Mouse (Mus musculus): ENCODE measurements around the gene Vps52. TPM values are rescaled to one million over a fixed set of nuclear protein-coding genes. Genes with fewer than 3 reads are reported as not detected.

Gene Vps52
- polyA plus RNA-seq, 1 experiment from 2014 or later, result 51.3 TPM

- peaks cover 59% of the 10 kb centered on the region for H3K36me3 ChIP-seq (replicated peaks)
- H3K27ac ChIP-seq, result peak overlapping the region; percentile 95
- H3K27me3 ChIP-seq (ENCODE audit: poor library complexity, severe bottlenecking), result peaks cover 15% of the 10 kb centered on the region
- under 1% methylated on average over 19 of the region's 20 CpGs for WGBS
- no peak for DNase-seq (ENCODE audit: extremely low spot score, low spot score)
- H3K4me3 ChIP-seq, result peak overlapping the region; percentile 76
- H3K4me1 ChIP-seq, result peaks cover 83% of the 10 kb centered on the region
- no peaks in the 10 kb centered on the region; the same call in 1 of the 2 replicates for H3K9me3 ChIP-seq
These were observed 39.3 kb upstream of the Vps52 start for GRCm38 (mm10) chr17:33916294-33916693.

DNA sequence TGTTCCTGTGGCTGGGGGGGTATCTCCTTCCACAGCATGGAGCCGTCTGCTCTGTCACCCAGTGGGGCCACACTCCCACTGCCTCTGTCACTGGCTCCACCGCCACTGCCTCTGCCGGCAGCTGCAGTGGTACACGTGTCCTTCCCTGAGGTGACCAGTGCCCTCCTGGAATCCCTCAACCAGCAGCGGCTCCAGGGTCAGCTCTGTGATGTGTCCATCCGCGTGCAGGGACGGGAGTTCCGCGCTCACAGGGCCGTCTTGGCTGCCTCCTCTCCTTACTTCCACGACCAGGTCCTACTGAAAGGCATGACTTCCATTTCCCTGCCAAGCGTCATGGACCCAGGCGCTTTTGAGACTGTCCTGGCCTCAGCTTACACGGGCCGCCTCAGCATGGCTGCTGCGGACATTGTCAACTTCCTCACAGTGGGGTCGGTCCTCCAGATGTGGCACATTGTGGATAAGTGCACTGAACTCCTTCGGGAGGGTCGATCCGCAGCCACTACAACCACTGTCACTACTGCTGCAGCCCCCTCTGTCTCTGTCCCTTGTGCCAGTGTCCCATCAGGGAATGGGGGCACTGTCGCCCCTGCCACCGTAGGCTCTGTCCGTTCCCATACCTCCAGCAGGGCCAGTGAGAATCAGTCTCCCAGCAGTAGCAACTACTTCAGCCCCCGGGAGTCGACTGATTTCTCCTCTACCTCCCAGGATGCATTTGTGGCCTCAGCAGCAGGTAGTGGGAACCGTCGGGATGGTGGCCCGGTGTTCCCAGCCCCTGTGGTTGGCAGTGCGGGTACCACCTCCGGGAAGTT lies 38.6 kb upstream of the Vps52 start:
- peak overlapping the region; percentile 26; the same call in 1 of the 2 replicates for H3K27ac ChIP-seq
- H3K4me3 ChIP-seq, result peak overlapping the region; percentile 76
- H3K9me3 ChIP-seq, result no peaks in the 10 kb centered on the region; the same call in 1 of the 2 replicates
- peaks cover 76% of the 10 kb centered on the region for H3K4me1 ChIP-seq
- WGBS, result 78% methylated on average over 31 of the region's 31 CpGs
- H3K36me3 ChIP-seq (replicated peaks), result peaks cover 51% of the 10 kb centered on the region
- H3K27me3 ChIP-seq (ENCODE audit: poor library complexity, severe bottlenecking), result peaks cover 15% of the 10 kb centered on the region
- no peak for DNase-seq (ENCODE audit: extremely low spot score, low spot score)

GRCm38 (mm10) chr17:33917656-33918292 lies 37.8 kb upstream of the Vps52 start:
- H3K9me3 ChIP-seq, result no peaks in the 10 kb centered on the region; the same call in 1 of the 2 replicates
- peaks cover 72% of the 10 kb centered on the region for H3K4me1 ChIP-seq
- peaks cover 44% of the 10 kb centered on the region for H3K36me3 ChIP-seq (replicated peaks)
- peak overlapping the region; percentile 76 for H3K4me3 ChIP-seq
- H3K27ac ChIP-seq, result no peak overlapping the region
- 84% methylated on average over 18 of the region's 18 CpGs for WGBS
- H3K27me3 ChIP-seq (ENCODE audit: poor library complexity, severe bottlenecking), result peaks cover 15% of the 10 kb centered on the region
- DNase-seq (ENCODE audit: extremely low spot score, low spot score), result no peak

- peak overlapping the region; percentile 76 for H3K4me3 ChIP-seq
- 59% methylated on average over 37 of the region's 37 CpGs for WGBS
- no peaks in the 10 kb centered on the region; the same call in 1 of the 2 replicates for H3K9me3 ChIP-seq
- no peak overlapping the region for H3K27ac ChIP-seq
- H3K36me3 ChIP-seq (replicated peaks), result peaks cover 36% of the 10 kb centered on the region
- H3K4me1 ChIP-seq, result peaks cover 71% of the 10 kb centered on the region
- DNase-seq (ENCODE audit: extremely low spot score, low spot score), result no peak
- peaks cover 15% of the 10 kb centered on the region for H3K27me3 ChIP-seq (ENCODE audit: poor library complexity, severe bottlenecking)
These were observed 37.1 kb upstream of the Vps52 start for GRCm38 (mm10) chr17:33918293-33919203.

- Histone ChIP-seq H3K4me1 (peaks cover 62% of the 10 kb centered on the region), H3K4me3 (peak overlapping the region; percentile 76), H3K27me3 (ENCODE audit: poor library complexity, severe bottlenecking) (peaks cover 15% of the 10 kb centered on the region), H3K27ac (peak overlapping the region; percentile 83), H3K9me3 (no peaks in the 10 kb centered on the region; the same call in 1 of the 2 replicates), H3K36me3 (replicated peaks) (peaks cover 25% of the 10 kb centered on the region)
- peak; percentile 44 for DNase-seq (ENCODE audit: extremely low spot score, low spot score)
- under 1% methylated on average over 52 of the region's 52 CpGs for WGBS
These were observed 36.0 kb upstream of the Vps52 start for GRCm38 (mm10) chr17:33919351-33920281.

DNA sequence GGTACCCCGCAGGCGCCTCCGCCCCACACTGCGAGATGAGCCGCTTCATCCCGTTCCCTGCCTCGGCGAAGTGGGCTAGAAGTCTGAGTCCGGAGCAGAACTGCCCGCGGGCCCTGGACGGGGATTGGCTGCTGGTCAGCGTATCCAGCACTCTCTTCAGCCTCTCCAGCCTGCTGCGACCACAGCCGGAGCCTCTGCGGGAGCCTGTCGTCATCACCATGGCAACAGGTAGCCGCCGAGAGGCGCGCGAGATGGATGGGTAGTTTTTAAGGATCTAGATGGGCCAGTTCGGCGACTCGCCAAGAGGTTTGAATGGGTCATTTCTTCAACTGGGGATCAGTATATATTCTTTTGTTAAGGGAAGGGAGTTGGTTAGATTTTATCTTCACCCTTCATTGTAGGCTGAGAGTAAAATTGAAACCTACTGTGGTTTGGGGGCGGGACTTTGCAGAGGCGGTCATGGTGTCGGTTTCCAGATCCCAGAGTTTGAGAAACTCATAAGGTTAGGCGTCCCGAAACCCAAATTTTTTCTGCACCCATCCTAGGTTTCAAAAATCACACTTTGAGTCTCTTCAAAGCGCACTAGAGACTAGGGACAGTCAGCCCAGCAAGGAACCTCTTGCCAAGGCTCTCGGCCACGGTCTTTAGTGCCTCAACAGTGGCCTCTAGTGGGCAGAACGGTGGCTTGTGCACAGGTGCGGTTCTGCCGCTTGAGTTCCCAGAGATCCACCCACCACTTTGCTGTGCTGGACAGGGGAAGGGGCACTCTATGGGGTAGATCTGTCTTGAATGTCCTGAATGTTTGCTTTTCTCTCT lies 35.1 kb upstream of the Vps52 start:
- peaks cover 55% of the 10 kb centered on the region for H3K4me1 ChIP-seq
- under 1% methylated on average over 36 of the region's 36 CpGs for WGBS
- H3K9me3 ChIP-seq, result no peaks in the 10 kb centered on the region; the same call in 1 of the 2 replicates
- H3K27ac ChIP-seq, result peak overlapping the region; percentile 83
- peaks cover 26% of the 10 kb centered on the region for H3K36me3 ChIP-seq (replicated peaks)
- peak overlapping the region; percentile 76 for H3K4me3 ChIP-seq
- H3K27me3 ChIP-seq (ENCODE audit: poor library complexity, severe bottlenecking), result peaks cover 15% of the 10 kb centered on the region
- DNase-seq (ENCODE audit: extremely low spot score, low spot score), result peak; percentile 85

DNA sequence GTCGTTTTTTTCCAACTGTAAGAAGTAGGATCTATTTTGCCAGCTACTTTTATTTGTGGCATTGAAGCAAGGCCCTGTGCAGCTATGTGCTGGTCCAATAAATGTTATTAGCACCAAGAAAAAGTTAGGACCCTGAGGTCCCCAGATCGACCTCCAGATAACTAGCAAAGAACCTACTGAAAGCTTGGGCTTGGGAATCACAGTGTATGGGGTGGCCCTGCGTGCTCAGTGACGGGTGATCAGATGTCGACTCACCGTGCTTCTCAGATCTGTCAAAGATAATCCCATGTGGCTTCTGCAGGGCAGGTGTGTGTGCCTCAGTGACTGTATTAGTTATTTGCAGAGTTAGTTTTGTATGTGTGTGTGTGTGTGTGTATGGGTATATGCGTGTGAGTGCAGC lies 34.3 kb upstream of the Vps52 start:
- Histone ChIP-seq H3K4me3 (peak overlapping the region; percentile 76; the same call in 1 of the 2 replicates), H3K27me3 (ENCODE audit: poor library complexity, severe bottlenecking) (peaks cover 15% of the 10 kb centered on the region), H3K4me1 (peaks cover 52% of the 10 kb centered on the region), H3K27ac (no peak overlapping the region), H3K36me3 (replicated peaks) (peaks cover 35% of the 10 kb centered on the region), H3K9me3 (no peaks in the 10 kb centered on the region; the same call in 1 of the 2 replicates)
- DNase-seq (ENCODE audit: extremely low spot score, low spot score), result no peak
- WGBS, result 89% methylated on average over 7 of the region's 7 CpGs

DNA sequence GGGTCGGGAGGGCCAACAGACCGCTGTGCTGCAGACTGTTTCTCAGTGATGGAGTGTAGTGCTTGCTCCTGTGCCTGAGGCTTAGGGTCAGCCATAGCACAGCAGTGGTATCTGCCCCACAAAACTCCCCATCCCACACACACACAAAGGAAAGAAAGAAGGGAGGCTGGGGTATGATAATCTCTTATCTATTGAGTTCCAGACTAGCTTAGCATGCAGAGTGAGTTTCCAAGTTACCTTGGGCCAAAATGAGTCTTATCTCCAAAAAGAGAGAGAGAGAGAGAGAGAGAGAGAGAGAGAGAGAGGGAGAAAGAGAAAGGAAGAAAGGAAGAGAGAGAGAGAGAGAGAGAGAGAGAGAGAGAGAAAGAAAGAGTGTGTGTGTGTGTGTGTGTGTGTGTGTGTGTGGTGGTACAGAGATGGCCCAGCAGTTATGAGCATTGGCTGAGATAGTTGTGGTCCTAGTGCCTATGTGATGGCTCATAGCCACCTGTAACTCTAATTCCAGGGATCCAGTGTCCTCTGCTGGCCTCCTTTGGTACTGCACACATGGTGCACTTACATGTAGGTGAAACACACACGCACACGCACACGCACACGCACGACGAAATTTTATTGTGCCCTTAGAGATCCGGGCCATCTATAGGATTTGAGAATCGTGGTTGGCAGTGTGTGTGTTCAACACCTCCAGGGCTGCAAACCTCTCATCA lies 30.9 kb upstream of the Vps52 start:
- Histone ChIP-seq H3K27ac (no peak overlapping the region), H3K4me1 (peaks cover 37% of the 10 kb centered on the region), H3K9me3 (no peaks in the 10 kb centered on the region), H3K4me3 (peak overlapping the region; percentile 0; the same call in 1 of the 2 replicates), H3K27me3 (ENCODE audit: poor library complexity, severe bottlenecking) (no peaks in the 10 kb centered on the region), H3K36me3 (replicated peaks) (peaks cover 28% of the 10 kb centered on the region)
- no peak for DNase-seq (ENCODE audit: extremely low spot score, low spot score)
- 85% methylated on average over 10 of the region's 10 CpGs for WGBS

GRCm38 (mm10) chr17:33925406-33926116 lies 30.1 kb upstream of the Vps52 start:
- Histone ChIP-seq H3K4me3 (peak overlapping the region; percentile 14; the same call in 1 of the 2 replicates), H3K27ac (no peak overlapping the region), H3K27me3 (ENCODE audit: poor library complexity, severe bottlenecking) (no peaks in the 10 kb centered on the region), H3K36me3 (replicated peaks) (peaks cover 28% of the 10 kb centered on the region), H3K9me3 (no peaks in the 10 kb centered on the region), H3K4me1 (peaks cover 35% of the 10 kb centered on the region)
- no peak for DNase-seq (ENCODE audit: extremely low spot score, low spot score)
- 82% methylated on average over 21 of the region's 21 CpGs for WGBS
